Mouse (Mus musculus): ENCODE data around the gene Chchd1. TPM values are rescaled to one million over a fixed set of nuclear protein-coding genes. Genes with fewer than 3 reads are reported as not detected.
A peak's percentile ranks its signal among the peaks of the same experiment; 100 is the strongest.

Chchd1 gene
- total RNA-seq (2022): 10 to 100 TPM; 44.0 to 50.6 (median 49.5) TPM

DNA sequence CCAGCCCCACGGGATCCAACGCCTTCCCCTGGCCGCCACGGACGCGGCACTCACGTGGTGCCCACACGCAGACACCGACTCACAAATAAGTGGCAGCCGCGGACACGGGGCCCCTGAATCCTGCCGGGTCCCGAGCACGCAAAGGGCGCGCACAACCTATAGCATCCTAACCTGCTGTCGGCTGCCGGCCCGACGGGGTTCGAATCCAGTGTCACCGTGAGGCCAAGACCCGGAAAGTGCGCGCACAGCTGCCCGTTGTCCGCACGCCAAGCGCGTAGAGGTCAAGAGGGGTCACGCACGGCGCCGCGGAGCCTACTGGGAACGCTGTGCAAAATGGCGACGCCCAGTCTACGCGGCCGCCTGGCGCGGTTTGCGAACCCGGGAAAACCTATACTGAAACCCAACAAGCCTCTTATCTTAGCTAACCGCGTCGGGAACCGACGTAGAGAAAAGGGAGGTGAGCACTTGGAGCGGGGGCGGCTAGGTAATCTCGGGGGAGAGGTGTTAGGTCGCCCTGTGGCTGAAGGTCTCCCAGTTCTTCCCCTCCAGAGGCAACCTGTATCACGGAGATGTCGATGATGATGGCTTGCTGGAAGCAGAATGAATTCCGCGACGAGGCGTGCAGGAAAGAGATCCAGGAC is at the start of gene Chchd1:
TSS of gene Chchd1 (plus strand) at position 266 of the 641 bp plus-strand sequence.
- peak; percentile 88 to 90 for DNase-seq (ENCODE audit: low spot score in 2 of 2)

DNA sequence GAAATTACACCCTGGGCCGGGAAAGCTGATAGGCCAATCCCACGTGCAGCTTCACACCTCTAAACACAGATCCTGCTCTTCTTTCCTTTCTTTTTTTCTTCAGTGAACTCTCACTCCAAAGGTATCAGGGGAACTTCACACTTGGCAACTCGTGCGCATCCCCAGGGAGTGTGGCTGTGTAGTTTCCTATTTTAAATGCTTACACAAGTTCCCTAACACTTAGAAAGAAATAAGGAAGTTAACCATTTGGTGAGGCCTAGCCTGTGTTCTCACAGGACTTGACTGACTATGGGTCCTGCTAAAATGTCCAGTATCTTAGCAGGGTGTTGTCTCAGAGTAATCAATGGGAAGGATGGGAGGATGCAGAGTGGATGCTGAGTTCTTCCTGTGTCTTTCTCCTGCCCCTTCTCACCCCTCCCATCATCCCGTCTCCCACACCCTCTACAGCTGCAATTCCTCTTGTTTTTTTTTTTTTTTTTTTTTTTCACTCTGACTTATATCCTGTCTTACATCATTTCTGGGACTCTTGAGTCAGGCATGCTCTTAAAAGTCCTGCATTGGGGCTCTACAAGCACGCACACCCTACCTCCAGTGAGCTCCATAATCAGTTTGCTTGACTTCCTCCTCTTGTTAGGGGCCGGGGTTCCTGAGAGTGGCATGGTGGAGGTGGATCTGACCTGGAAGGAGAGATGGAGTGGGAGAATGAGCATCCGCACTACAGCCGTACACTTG is 48.0 kb upstream of the Chchd1 start:
- no peak for DNase-seq (ENCODE audit: low spot score in 2 of 2)

- DNase-seq (ENCODE audit: low spot score in 2 of 2): no peak
Measured at GRCm38 (mm10) chr14:20655731-20656130, 47.1 kb upstream of the Chchd1 start.

DNA sequence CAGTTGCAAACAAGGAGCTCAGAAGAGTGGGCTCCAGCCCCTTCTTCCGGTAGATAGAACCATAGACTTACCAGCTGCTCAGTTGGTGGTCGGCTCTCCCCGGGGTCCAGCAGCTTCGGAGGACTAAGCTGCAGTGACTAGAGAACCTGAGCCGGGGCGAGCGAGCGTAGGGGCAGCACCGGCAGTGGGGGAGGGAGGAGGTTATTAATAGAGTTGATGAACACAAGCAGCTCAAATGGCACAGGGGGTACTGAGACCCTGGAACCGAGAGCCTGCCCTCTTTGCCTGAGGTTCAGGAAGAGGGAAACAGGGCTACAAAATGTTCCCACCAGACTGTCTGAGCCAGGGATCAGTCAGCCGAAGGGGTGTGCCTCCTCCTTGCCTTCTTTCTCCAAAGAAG is 46.4 kb upstream of the Chchd1 start, which contains the start of gene Myoz1:
TSS of gene Myoz1 (minus strand) at position 180 of the 400 bp plus-strand sequence.
- no peak for DNase-seq (ENCODE audit: low spot score in 2 of 2)

DNA sequence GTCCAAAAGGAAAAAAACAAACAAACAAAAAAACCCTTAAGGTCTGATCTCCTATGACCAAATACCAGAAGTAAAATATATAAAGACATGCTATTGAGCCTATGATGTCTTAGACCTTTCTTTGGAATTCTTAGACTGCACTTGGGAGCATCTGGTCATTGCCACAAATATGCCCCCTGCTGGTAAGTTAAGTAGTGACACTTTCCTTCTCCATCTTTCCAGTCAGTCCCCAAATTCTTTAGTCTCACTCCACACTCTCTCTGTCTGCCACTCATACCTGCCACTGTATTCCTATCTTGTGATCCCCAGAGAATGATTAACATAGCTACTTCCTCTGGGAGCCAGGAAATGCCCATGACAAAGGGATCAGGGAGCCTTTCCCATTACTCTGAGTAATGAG is 44.5 kb upstream of the Chchd1 start:
- DNase-seq (ENCODE audit: low spot score in 2 of 2): no peak

DNA sequence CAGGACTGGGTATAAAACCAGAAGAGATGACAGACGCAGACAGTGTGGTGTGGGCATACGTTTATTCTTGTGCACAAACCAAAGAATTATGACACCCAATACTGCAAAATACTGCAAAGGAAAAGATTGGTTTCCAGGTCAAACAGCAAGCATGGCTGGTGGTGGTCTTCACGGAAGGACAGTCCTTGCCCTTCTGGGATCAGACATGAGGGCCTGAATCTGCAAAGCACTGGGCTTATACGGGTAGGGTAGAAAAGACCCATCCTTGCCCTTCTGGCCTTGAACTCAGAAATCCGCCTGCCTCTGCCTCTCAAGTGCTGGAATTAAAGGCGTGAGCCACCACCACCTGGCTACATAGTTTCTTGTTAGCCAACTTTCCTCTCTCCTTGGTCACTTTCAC is 43.9 kb upstream of the Chchd1 start:
- no peak for DNase-seq (ENCODE audit: low spot score in 2 of 2)

GRCm38 (mm10) chr14:20659687-20660086 is 43.1 kb upstream of the Chchd1 start:
- no peak for DNase-seq (ENCODE audit: low spot score in 2 of 2)

GRCm38 (mm10) chr14:20660827-20661660 is 41.8 kb upstream of the Chchd1 start:
- DNase-seq (ENCODE audit: low spot score in 2 of 2): peak; percentile 81 to 92

DNA sequence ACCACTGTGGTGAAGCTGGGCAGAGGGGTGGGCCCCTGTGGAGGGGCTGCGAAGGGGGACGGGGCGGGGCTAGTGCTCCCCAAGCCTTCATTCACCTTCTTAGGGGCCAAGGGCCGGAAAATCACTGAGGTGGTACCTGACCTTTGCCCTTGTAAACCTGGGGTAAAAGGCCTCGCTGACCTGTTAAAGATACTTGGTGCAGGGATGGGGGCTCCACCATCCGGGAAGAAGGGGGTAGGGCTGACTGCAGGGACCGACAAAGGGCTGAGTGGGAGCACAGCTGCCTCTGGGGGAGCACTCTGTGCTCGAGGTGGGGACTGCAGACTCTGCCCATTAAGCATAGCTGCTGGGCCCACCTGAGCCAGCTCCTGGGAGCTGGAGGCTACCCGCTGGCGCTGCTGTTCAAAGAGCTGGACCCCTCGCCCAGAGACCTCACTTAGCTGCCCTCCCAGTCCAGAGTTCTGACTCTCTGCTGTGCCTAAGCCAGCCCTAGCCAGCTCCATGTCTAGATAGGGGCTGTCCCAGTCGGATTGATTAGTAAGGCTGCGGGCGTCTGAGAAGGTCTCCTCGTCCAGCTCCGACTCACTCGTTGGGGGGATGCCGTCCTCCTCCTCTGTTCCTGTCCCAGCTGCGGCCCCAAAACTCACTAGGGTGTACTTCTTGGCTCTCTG is 41.0 kb upstream of the Chchd1 start:
- DNase-seq (ENCODE audit: low spot score in 2 of 2): no peak

- no peak for DNase-seq (ENCODE audit: low spot score in 2 of 2)
Measured at GRCm38 (mm10) chr14:20662740-20663139, 40.1 kb upstream of the Chchd1 start.

- no peak for DNase-seq (ENCODE audit: low spot score in 2 of 2)
Measured at GRCm38 (mm10) chr14:20663601-20664000, 39.2 kb upstream of the Chchd1 start.

GRCm38 (mm10) chr14:20664436-20664835 is 38.4 kb upstream of the Chchd1 start:
- DNase-seq (ENCODE audit: low spot score in 2 of 2): no peak

GRCm38 (mm10) chr14:20667469-20667868 is 35.3 kb upstream of the Chchd1 start:
- no peak for DNase-seq (ENCODE audit: low spot score in 2 of 2)

DNA sequence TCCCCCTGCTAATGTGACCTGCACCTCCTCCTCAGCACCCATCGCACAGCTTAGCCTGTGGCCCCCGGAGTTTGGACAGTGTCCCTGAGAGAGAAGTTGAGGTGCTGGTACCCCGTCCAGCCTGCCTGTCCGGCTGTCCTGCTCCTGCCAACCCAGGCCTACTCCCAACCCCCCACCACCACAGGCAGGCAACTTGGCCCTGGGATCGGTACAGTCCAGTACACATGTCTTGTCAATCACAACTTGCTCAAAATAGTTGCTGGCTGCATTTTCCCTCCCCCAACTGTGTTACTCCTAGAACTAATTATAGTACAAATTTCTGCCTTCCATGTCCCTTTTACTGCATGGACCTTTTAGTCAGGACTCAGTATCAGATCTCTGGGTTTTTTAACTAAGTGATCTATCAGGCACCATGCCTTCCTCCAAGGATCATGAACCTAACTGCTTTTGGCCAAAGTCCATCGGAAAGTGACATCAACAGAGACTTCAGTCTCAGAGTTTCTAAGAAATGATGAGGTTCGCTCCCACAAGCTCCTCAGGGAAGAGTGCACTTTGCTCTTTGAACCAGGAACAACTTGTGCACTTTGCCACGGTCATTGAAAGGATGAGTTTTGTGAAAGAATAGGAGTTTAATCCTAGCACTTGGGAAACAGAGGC is 34.5 kb upstream of the Chchd1 start, which contains the start of gene Synpo2l:
TSS of gene Synpo2l (minus strand) at position 201 of the 657 bp plus-strand sequence.
- DNase-seq (ENCODE audit: low spot score in 2 of 2): no peak

DNA sequence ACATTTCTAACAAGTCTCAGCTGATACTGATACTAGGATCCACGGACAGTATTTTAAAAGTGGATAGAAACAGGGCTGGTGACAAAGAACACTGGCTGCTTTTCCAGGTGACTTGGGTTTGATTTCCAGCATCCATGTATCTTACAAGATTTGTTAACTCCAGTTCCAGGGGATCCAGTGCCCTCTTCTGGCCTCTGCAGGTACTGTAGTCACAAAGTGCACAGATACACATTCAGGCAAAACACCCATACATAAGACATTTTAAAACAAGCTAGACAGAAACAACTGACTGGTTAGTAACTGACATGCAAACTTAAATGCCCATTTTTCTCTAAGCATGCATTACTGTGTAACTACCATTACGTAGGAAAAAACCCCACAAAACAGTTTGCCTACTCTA is 29.8 kb upstream of the Chchd1 start:
- DNase-seq (ENCODE audit: low spot score in 2 of 2): no peak

GRCm38 (mm10) chr14:20673735-20674063 is 29.1 kb upstream of the Chchd1 start:
- DNase-seq (ENCODE audit: low spot score in 2 of 2): peak in 1 of 2 experiments; percentile 65

- peak; percentile 90 to 93 for DNase-seq (ENCODE audit: low spot score in 2 of 2)
Measured at GRCm38 (mm10) chr14:20674064-20674833, 28.6 kb upstream of the Chchd1 start, which contains the start of gene Sec24c. Gene Sec24c (plus strand): TSS chr14:20674308.

GRCm38 (mm10) chr14:20677906-20678305 is 24.9 kb upstream of the Chchd1 start:
- DNase-seq (ENCODE audit: low spot score in 2 of 2): no peak

DNA sequence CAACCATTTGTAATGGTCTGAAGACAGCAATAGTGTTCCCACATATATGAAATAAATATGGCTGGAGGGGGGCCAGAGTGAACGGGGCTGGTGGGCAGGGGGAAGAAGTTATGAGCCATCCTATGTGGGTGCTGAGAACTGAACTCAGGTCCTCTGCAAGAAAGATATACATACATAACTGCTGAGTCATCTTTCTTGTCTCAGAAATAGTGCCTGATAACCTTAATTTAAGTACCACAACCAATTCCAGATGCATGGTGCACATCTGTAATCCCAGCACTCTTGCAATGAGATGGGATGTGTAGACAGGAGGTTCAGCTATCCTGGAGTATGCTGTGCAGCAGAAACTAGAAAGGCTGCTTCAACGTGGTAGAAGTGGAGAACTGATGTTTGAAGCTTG is 21.1 kb upstream of the Chchd1 start:
- no peak for DNase-seq (ENCODE audit: low spot score in 2 of 2)

GRCm38 (mm10) chr14:20682498-20682897 is 20.3 kb upstream of the Chchd1 start:
- no peak for DNase-seq (ENCODE audit: low spot score in 2 of 2)
